Mouse (Mus musculus): Measurements from ENCODE around the gene Cubn. TPM values are rescaled to one million over a fixed set of nuclear protein-coding genes. Genes with fewer than 3 reads are reported as not detected.

The Cubn gene
- polyA plus RNA-seq (2017; shearing (Covaris generic)) = 0.12 TPM

DNA sequence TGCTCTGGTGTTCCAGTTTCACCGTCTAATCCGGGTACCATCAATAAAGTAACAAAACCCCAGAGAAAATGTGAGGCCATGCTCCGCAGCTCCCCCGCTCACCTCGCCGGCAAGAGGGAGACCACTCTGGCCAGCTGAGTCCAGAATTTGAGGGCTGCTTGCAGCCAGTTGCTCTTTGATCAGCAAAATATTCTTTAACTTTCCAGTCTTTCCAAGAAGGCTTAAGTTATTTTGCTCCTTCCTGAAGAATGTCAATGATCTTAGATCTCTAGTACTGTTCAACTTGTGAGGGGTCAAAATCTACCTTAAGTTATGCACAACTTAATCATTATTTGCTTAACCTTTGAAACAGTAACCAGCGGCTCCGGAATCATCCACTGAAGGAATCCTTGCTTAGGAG is at the start of gene Cubn:
Gene Cubn, minus strand, starts transcription at position 80 of the 400 bp plus-strand sequence.

DNA sequence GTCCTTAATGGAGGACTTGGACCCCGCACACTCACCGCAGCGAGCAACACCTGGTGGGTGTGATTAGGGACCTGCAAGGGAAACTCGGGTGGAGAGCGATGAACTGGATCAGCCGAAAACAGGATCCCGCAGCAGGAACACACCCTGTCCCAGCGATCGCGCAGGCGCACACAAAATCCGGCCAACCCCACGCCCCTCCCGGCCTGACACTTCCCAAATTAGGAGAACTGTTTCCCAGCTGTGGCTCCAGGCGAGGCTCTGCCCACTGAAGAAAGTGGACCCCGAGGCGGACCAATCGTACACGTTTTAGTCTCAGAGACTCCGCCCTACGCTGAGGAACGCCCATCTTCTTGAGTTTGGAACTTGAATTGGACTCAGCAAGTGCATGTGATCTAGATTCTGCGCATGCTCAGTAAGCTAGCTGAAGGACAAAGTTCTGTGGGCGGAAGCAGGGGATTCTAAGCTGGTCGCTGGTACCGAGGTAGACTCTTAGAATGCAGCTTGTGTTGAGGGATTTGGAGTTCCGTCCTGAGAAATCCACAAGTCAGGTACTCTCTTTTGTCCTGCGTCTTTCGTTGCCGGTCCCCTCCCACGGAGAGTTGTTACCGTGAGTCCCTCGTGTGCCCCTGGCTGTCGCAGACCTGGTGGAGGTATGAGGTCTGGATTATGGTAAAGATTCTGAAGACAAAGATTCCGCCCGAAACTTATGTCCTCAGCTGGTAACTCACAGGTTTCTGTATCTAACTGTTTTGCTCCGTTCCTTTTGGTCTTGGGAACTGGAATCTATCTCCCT is 220.3 kb downstream of the Cubn start, which contains the start of gene Rsu1:
Gene Rsu1, minus strand, starts transcription at position 251 of the 793 bp plus-strand sequence.

Other genes with a start within 250 kb of the Cubn start
- gene Rsu1, start 220.4 kb downstream of the Cubn start, polyA plus RNA-seq (2017; shearing (Covaris generic)) = 96.0 TPM
- gene Trdmt1, start 52.9 kb upstream of the Cubn start, polyA plus RNA-seq (2017; shearing (Covaris generic)) = 14.2 TPM
- 448 TPM for gene Vim, start 82.1 kb upstream of the Cubn start, polyA plus RNA-seq (2017; shearing (Covaris generic))